Mouse (Mus musculus): Measurements from ENCODE around the gene Coro7.

- TF ChIP-seq CTCF (IDR thresholded peaks at IDR 0.05; ENCODE audit: low read depth), result no peak
- TF ChIP-seq EP300 (IDR thresholded peaks at IDR 0.05; ENCODE audit: low read depth), result no peak
Measured at GRCm38 (mm10) chr16:4701211-4701610, 21.6 kb upstream of the Coro7 start.
